Mouse (Mus musculus) cerebellum, adult 11 months (tissue): ENCODE results near the gene Dusp27.

Experiments
- DNase-seq: peaks from one replicate; pipeline ENCODE4 v3.0.0; 2022

The Dusp27 gene

GRCm38 (mm10) chr1:166094462-166094861 is 33.3 kb downstream of the Dusp27 start:
- no peak for DNase-seq

GRCm38 (mm10) chr1:166090306-166090705 is 37.4 kb downstream of the Dusp27 start:
- no peak for DNase-seq

- no peak for DNase-seq
Observed at GRCm38 (mm10) chr1:166089739-166090138, 38.0 kb downstream of the Dusp27 start.

- DNase-seq: no peak
Observed at GRCm38 (mm10) chr1:166089337-166089736, 38.4 kb downstream of the Dusp27 start.

GRCm38 (mm10) chr1:166088446-166089170 is 39.1 kb downstream of the Dusp27 start:
- no peak for DNase-seq

- no peak for DNase-seq
Observed at GRCm38 (mm10) chr1:166077052-166077735, 50.5 kb downstream of the Dusp27 start.

GRCm38 (mm10) chr1:166067856-166068440 is 59.8 kb downstream of the Dusp27 start:
- no peak for DNase-seq

- DNase-seq: no peak
Observed at GRCm38 (mm10) chr1:166063870-166064269, 63.9 kb downstream of the Dusp27 start.

- DNase-seq: no peak
Observed at GRCm38 (mm10) chr1:166061532-166061931, 66.2 kb downstream of the Dusp27 start.

- DNase-seq: no peak
Observed at GRCm38 (mm10) chr1:166060406-166060805, 67.3 kb downstream of the Dusp27 start.

GRCm38 (mm10) chr1:166056098-166056756 is 71.5 kb downstream of the Dusp27 start:
- DNase-seq: no peak

- no peak for DNase-seq
Observed at GRCm38 (mm10) chr1:166053285-166053955, 74.3 kb downstream of the Dusp27 start.

GRCm38 (mm10) chr1:166049046-166049827 is 78.5 kb downstream of the Dusp27 start:
- no peak for DNase-seq

GRCm38 (mm10) chr1:166048230-166048911 is 79.4 kb downstream of the Dusp27 start:
- no peak for DNase-seq
